Mouse (Mus musculus) lung, embryonic 16.5 days (tissue): ENCODE data around the gene Nalcn. TPM values are rescaled to one million over a fixed set of nuclear protein-coding genes. Genes with fewer than 3 reads are reported as not detected.
"Not testable (repeated sequence)": the region's sequence is repeated elsewhere in the genome, so short reads cannot be mapped to it uniquely, and the experiment has no call there.

Experiments used
- ATAC-seq: fragments of 200-750 bp; cut with Nextera tagmentation; 2 replicates; pipeline ENCODE4 v1.8.0; 2017; ENCODE audit warnings: low read depth, mild to moderate bottlenecking, moderate library complexity
- H3K27ac ChIP-seq: fragments of 300-500 bp; sonication (generic); 2 replicates; pipeline ENCODE4 v1.5.1; 2014; ENCODE audit warnings: mild to moderate bottlenecking, control low read depth, low read length
- H3K27me3 ChIP-seq: fragments of 300-500 bp; sonication (generic); 2 replicates; pipeline ENCODE4 v1.6.1; 2014; ENCODE audit warnings: low read depth, low read length, mixed read lengths; ENCODE audit not compliant: control insufficient read depth, insufficient read depth
- H3K36me3 ChIP-seq: fragments of 300-500 bp; sonication (generic); 2 replicates; pipeline ENCODE4 v1.6.1; 2014; ENCODE audit warnings: low read length; ENCODE audit not compliant: control insufficient read depth, insufficient read depth
- H3K4me1 ChIP-seq: fragments of 300-500 bp; sonication (generic); replicated peaks from 2 replicates; pipeline ENCODE4 v1.6.1; 2014; ENCODE audit warnings: low read length, mixed read lengths; ENCODE audit not compliant: control insufficient read depth, insufficient read depth
- H3K4me2 ChIP-seq: fragments of 300-500 bp; sonication (generic); 2 replicates; pipeline ENCODE4 v1.6.1; 2014; ENCODE audit warnings: low read depth, low read length, control low read depth
- H3K4me3 ChIP-seq: fragments of 300-500 bp; sonication (generic); 2 replicates; pipeline ENCODE4 v1.5.1; 2014; ENCODE audit warnings: mild to moderate bottlenecking, low read length, control low read depth
- H3K9ac ChIP-seq: fragments of 300-500 bp; sonication (generic); 2 replicates; pipeline ENCODE4 v1.6.1; 2014; ENCODE audit warnings: low read length, control low read depth
- H3K9me3 ChIP-seq: fragments of 300-500 bp; sonication (generic); 2 replicates; pipeline ENCODE4 v1.6.1; 2016; ENCODE audit warnings: low read length; ENCODE audit not compliant: control insufficient read depth
- WGBS: fragments of 180-500 bp; shearing (Covaris S2); extraction: QIAGEN DNeasy Blood & Tissue Kit; methylation state at CpG from one replicate; pipeline ENCODE4 v1.1.7; 2014; 5-methylcytosine and 5-hydroxymethylcytosine counted together
- polyA plus RNA-seq: library from polyadenylated mRNA; unstranded; fragments of >200 nt; fragmentation: Nextera tagmentation; extraction: Ambion mirVana; gene quantifications from 2 replicates; pipeline ENCODE4 v1.2.1, GENCODE M21; 2015

Gene Nalcn
- polyA plus RNA-seq: 0.19 and 0.24 TPM in 2 replicates

DNA sequence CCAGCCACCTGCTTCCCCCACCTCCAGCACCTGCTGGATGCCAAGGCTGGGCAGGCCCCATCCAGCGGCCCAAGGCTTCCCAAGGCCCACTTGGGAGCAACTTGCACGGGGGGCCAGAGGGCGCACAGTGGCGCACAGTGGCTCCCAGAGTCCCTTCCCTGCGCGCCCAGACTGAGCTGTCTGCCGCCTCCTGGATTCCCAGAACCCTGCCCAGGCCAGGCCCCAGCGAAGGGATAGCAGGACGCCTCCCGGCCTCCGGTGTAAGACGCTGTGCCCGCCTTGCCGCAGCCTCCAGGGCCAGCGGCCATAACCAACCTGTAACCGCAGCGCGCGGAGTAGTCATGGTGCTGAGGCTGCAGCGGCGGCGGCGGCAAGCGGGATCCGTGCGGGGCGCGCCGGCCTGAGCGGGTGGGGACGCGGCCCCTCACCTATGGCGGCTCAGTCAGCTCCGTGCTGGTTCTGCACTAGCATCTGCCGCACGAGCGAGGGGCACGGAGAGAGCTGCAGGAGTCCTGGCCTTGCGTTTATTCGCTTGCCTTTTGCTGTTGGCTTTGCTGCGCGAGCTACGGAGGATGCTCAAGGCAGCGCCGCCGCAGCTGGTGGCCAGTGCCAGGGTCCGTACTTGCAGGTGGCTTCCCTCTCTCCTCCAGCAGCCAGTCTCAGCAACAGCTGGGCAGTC is at the start of gene Nalcn:
Gene Nalcn, minus strand, starts transcription at position 644 of the 679 bp plus-strand sequence.
- Histone ChIP-seq H3K27ac (no peak within 1 kb of the TSS), H3K4me1 (no peaks in the 10 kb centered on the region; the same call in 1 of the 2 replicates), H3K9me3 (no peaks in the 10 kb centered on the region), H3K9ac (no peak within 1 kb of the TSS), H3K27me3 (peaks cover 12% of the 10 kb centered on the region), H3K36me3 (no peaks in the 10 kb centered on the region), H3K4me3 (peak within 1 kb of the TSS; percentile 30), H3K4me2 (peak within 1 kb of the TSS; percentile 53)
- 1% methylated on average over 47 of the region's 47 CpGs for WGBS
- 0 out of 2 replicates have a peak, but pooled peaks have one; percentile 17 for ATAC-seq

DNA sequence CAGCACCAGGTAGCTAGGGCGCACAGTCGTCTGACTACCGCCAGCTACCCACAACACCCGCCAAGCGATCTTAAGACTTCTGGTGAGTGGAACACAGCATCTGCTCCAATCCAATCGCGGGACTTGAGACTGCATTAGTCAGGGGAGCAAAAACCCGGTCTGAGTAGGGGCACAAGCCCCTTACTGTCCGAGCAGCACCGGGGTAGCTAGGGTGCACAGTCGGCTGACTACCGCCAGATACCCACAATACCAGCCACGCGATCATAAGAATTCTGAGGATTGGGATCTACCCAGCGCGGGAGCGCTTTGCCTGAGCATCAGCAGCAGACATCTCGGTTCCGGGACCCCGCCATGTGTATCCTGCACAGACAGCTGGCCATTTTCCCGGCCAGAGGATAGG is 44.1 kb upstream of the Nalcn start:
- not testable (repeated sequence) for H3K9ac ChIP-seq, H3K36me3 ChIP-seq, ATAC-seq, H3K4me3 ChIP-seq, H3K4me1 ChIP-seq, H3K27ac ChIP-seq, H3K9me3 ChIP-seq, H3K27me3 ChIP-seq, H3K4me2 ChIP-seq
- WGBS: 74% methylated on average over 21 of the region's 21 CpGs

DNA sequence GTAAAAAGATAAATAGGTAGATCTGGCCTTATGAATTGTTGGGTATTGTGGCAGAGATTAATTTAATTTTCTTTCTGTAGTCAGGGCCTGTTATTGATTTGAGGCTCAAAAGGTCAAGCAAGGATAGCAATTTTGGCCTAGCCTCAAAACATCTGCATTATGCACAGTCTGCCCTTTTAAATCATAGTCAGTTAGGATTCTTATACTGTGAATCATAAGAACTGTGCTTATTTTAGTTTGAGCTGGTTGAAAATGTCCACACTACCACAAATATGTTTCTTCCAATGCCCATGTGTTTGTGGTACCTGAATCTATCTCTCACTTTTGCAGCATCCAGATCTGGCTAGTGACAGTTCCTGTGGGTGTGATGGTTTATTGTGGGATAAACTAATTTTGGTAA is 37.5 kb upstream of the Nalcn start:
- Histone ChIP-seq H3K36me3 (no peaks in the 10 kb centered on the region), H3K9me3 (no peaks in the 10 kb centered on the region), H3K27ac (no peak overlapping the region), H3K4me2 (no peak overlapping the region), H3K4me1 (no peaks in the 10 kb centered on the region), H3K27me3 (no peaks in the 10 kb centered on the region), H3K9ac (no peak overlapping the region), H3K4me3 (no peak overlapping the region)
- no peak for ATAC-seq

DNA sequence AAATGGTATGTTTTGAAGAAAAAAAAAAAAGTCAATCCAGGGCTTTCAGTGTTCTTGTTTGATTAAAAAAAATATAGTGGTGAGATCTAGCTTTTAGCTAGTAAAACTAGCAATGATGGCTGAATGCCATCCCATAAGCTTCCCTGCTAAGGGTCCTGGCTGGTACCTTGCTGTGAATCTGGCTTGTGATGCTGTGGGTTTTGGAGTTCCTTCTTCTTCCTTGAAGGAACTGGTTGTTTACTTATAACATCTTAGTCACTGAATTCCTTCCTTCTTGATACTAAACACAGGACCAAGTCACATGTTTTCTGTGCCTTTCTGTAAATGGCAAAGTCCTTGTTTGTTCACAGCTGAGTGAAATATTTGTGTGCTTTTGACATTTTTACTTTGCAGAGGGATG is 36.3 kb upstream of the Nalcn start:
- ATAC-seq: no peak

DNA sequence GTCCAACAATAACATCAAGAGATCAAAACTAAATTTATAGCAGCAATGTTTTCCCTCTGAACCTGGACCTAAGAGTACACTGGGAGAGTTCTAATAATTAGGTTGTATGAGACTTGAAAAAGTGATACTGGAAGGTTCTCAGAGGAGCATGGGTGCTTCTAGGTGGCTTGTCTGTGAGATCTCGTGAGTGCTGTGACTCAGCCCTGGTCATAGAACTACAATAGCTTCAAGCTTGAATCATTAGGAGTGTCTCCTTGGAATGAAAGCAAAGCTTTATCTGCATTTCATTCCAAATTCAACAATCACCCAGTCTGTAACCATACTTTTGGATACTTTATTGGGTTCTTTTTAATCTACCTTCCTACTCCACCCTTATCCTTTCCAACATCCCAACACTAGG is 35.4 kb upstream of the Nalcn start:
- no peak overlapping the region for H3K9ac ChIP-seq
- ATAC-seq: no peak
- H3K36me3 ChIP-seq: no peaks in the 10 kb centered on the region
- H3K4me2 ChIP-seq: no peak overlapping the region
- H3K4me1 ChIP-seq: no peaks in the 10 kb centered on the region
- H3K9me3 ChIP-seq: no peaks in the 10 kb centered on the region
- no peak overlapping the region for H3K27ac ChIP-seq
- 58% methylated on average over 1 of the region's 1 CpGs for WGBS
- H3K4me3 ChIP-seq: no peak overlapping the region
- H3K27me3 ChIP-seq: no peaks in the 10 kb centered on the region

More for the DNA sequence above, 36.3 kb upstream of the Nalcn start:
- H3K36me3 ChIP-seq: no peaks in the 10 kb centered on the region
- no peak overlapping the region for H3K9ac ChIP-seq
- H3K4me2 ChIP-seq: no peak overlapping the region
- no peak overlapping the region for H3K4me3 ChIP-seq
- no peak overlapping the region for H3K27ac ChIP-seq
- no peaks in the 10 kb centered on the region for H3K4me1 ChIP-seq
- H3K9me3 ChIP-seq: no peaks in the 10 kb centered on the region
- no peaks in the 10 kb centered on the region for H3K27me3 ChIP-seq

DNA sequence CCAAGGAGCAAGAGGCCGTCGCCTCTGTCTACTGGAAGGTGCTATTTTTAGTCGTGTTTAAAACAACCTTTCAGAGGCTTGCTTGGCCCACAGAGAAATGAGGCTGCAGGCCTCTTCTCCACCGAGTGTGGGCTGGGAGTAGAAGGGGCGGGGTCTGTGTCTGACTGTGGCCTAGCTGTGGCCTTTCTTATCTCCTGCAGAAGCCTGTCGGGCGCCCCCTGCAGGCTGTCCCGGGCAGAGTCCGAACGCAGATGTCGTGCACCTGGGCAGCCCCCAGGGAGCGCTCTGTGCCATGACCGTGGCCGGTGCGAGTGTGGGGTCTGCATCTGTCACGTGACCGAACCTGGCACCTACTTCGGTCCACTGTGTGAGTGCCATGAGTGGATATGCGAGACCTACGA is 34.1 kb upstream of the Nalcn start:
- H3K9me3 ChIP-seq: no peaks in the 10 kb centered on the region
- no peaks in the 10 kb centered on the region for H3K4me1 ChIP-seq
- H3K9ac ChIP-seq: no peak overlapping the region
- no peak overlapping the region for H3K27ac ChIP-seq
- no peak overlapping the region for H3K4me3 ChIP-seq
- ATAC-seq: peak; percentile 71
- no peaks in the 10 kb centered on the region for H3K36me3 ChIP-seq
- H3K4me2 ChIP-seq: 0 out of 2 replicates have a peak overlapping the region, but pooled peaks have one; percentile 18
- 16% methylated on average over 20 of the region's 20 CpGs for WGBS
- H3K27me3 ChIP-seq: no peaks in the 10 kb centered on the region

DNA sequence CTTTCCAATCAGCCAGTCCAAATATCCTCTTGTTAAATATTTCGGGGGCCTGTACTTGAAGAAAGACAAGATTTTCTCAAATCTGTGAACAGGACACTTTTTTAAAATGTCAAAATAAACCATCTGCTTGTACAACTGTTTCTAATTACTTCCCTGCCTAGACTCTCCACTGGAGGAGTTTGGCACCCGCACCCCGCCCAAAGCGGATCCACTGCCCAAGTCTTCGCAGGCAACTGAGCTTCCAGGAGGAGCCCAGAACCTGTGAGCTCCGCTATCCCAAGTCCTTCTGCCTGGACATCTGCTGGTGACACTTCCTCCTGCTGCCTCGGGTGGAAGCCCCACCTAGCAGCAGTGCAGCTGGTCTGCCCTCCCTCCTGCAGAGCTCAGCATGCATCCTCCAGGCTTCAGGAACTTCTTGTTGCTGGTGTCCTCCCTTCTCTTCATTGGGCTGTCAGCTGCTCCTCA is 33.0 kb upstream of the Nalcn start, which contains the start of gene Itgbl1:
Gene Itgbl1, plus strand, starts transcription at position 51 of the 465 bp plus-strand sequence.
- Histone ChIP-seq H3K4me3 (no peak within 1 kb of the TSS), H3K36me3 (no peaks in the 10 kb centered on the region), H3K27ac (no peak within 1 kb of the TSS), H3K9ac (no peak within 1 kb of the TSS), H3K4me2 (no peak within 1 kb of the TSS), H3K4me1 (no peaks in the 10 kb centered on the region), H3K9me3 (no peaks in the 10 kb centered on the region), H3K27me3 (no peaks in the 10 kb centered on the region)
- ATAC-seq: no peak
- 30% methylated on average over 7 of the region's 7 CpGs for WGBS

DNA sequence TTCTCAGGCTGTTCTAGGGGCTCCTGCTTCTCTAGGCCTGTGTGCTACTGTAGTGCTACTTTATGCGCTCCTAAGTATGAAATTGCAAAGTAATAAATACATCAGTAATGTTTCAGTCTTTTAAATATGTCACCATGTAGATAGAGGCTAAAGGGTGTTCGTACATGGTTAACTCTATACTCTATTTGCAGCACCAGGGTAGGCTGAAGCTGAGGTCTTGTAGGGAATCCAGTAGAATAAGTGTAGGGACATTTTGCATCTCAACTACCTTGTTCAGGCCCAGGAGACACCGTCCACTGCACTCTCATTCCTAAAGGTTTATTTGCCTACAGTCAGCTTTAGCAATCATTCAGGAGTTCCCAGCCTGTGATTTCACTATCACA is 227 bp upstream of the Nalcn start:
- Histone ChIP-seq H3K27ac (no peak overlapping the region), H3K4me1 (no peaks in the 10 kb centered on the region; the same call in 1 of the 2 replicates), H3K4me3 (peak overlapping the region; percentile 30), H3K36me3 (no peaks in the 10 kb centered on the region), H3K9ac (no peak overlapping the region), H3K4me2 (peak overlapping the region; percentile 53), H3K27me3 (peaks cover 12% of the 10 kb centered on the region), H3K9me3 (no peaks in the 10 kb centered on the region)
- 53% methylated on average over 3 of the region's 3 CpGs for WGBS
- no peak for ATAC-seq

DNA sequence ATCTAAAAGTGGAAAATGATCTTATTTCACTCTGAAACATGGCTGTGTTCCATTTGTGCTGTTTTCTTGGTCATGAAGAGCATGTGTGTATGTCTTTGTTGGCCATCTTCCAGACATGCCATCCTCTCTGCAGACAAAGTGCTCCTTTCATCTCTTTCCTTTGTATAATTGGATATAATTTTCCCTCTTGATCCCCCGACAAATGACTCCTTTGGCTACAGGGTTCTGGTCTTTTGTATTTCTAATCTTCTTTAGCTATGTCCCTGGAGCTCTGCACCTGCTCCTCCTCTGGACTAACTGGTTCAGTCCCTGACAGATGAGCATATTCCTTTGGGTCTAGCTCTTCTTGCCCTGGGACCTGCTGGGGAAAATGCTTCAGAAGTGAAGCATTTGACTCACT is 4.0 kb downstream of the Nalcn start:
- no peaks in the 10 kb centered on the region for H3K9me3 ChIP-seq
- no peak overlapping the region for H3K9ac ChIP-seq
- 43% methylated on average over 1 of the region's 1 CpGs for WGBS
- ATAC-seq: no peak
- no peaks in the 10 kb centered on the region; the same call in 1 of the 2 replicates for H3K4me1 ChIP-seq
- no peak overlapping the region for H3K4me3 ChIP-seq
- H3K36me3 ChIP-seq: no peaks in the 10 kb centered on the region
- no peak overlapping the region for H3K27ac ChIP-seq
- H3K27me3 ChIP-seq: peaks cover 12% of the 10 kb centered on the region
- no peak overlapping the region for H3K4me2 ChIP-seq
